Mouse (Mus musculus) neural tube, postnatal 0 days (tissue): ENCODE measurements around the gene A630076J17Rik. TPM values are rescaled to one million over a fixed set of nuclear protein-coding genes. Genes with fewer than 3 reads are reported as not detected.

Experiments used
- polyA plus RNA-seq: library from polyadenylated mRNA; unstranded; fragments of >200 nt; fragmentation: Nextera tagmentation; extraction: Ambion mirVana; gene quantifications from 2 replicates; pipeline ENCODE4 v1.2.1, GENCODE M21; 2015

The A630076J17Rik gene
- polyA plus RNA-seq = not detected in 2 replicates

DNA sequence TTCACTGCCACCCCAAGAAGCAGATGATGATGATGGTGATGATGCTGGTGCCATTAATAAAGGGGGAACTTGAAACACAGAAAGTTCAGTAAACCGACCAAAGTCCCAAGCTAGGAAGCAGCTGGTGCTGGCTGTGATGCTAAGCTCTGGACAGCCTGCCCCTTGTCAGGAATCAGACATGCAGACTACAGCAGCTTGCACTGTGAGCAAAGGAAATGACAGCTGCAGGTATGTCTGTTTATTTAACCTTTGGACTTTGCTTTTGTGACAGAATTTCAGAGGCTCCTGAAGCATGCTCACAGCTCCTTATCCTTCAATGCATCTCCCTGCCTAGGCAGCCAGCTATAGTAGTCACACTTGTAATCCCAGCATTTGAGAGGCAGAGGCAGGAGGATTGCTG is at the start of gene A630076J17Rik:
TSS of gene A630076J17Rik (plus strand) at position 88 of the 400 bp plus-strand sequence.

DNA sequence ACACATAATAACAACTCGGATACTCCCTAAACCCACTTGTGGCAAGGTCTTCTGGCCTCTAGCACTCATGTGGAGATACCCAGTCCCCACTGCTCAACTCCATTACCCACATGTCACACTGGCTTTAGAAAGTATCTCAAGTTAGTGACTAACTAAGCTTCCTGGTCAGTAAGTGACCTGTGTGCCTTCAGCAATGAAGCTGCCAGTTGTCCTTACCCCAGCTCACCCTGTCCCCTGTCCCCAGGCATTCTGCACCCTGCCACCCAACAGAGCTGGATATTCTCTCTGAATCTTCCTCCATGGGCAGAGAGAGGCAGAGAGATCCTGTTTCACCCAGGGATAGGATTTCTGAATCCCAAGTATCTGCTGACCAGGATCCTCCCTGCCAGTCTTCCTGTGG is 47.7 kb upstream of the A630076J17Rik start, which contains the start of gene Kcna10:
TSS of gene Kcna10 (plus strand) at position 301 of the 400 bp plus-strand sequence.

GRCm38 (mm10) chr3:107221608-107222007 is 8.8 kb upstream of the A630076J17Rik start, which contains the start of gene Cym:
Gene Cym (minus strand): TSS chr3:107221732.

GRCm38 (mm10) chr3:107239607-107240006 is 9.2 kb downstream of the A630076J17Rik start, which contains the start of gene Prok1:
Gene Prok1 (minus strand): TSS chr3:107239707.

GRCm38 (mm10) chr3:107278479-107279269 is 48.3 kb downstream of the A630076J17Rik start, which contains the start of gene Lamtor5:
Gene Lamtor5 (plus strand): TSS chr3:107278858.

Other genes starting within 250 kb of the A630076J17Rik start
- 11.2 and 11.4 TPM in 2 replicates for gene Kcna3, start 194.4 kb upstream of the A630076J17Rik start, polyA plus RNA-seq
- 3.0 and 3.6 TPM in 2 replicates for gene Kcna2, start 129.5 kb upstream of the A630076J17Rik start, polyA plus RNA-seq
- gene Kcna10, start 47.6 kb upstream of the A630076J17Rik start, polyA plus RNA-seq = not detected in 2 replicates
- gene Cym, start 8.9 kb upstream of the A630076J17Rik start, polyA plus RNA-seq = 0.19 TPM in 1 of 2 replicates, not detected in the other
- gene Prok1, start 9.1 kb downstream of the A630076J17Rik start, polyA plus RNA-seq = 0.21 TPM in 1 of 2 replicates, not detected in the other
- 179 TPM in 2 replicates for gene Lamtor5, start 48.2 kb downstream of the A630076J17Rik start, polyA plus RNA-seq
- gene Slc16a4, start 60.6 kb downstream of the A630076J17Rik start, polyA plus RNA-seq = 2.3 and 2.5 TPM in 2 replicates
- gene Rbm15, start 103.1 kb downstream of the A630076J17Rik start, polyA plus RNA-seq = 5.7 and 5.8 TPM in 2 replicates
- gene Kcnc4, start 228.9 kb downstream of the A630076J17Rik start, polyA plus RNA-seq = 24.1 and 24.4 TPM in 2 replicates